Comparison of ENCODE assay signal across 21 mouse cellular contexts in the genomic region with DNA sequence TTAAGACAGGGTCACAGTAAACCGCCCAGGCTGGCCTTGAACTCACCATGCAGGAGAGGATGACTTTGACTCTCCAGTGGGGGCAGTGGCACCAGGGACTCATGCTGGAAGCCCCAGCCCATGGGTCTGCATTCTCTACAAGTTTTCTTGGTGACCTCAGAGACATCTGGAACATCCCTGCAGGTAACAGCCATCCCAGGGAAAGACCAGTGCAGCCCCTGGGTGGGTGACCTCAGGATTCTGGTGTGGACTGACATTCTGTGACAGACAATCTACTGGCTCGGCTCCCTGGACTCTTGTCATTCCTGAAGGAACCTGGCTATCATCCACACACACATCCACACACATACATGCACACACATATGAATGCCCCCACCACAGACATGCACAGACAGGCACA.
"Had no signal": no experiment of that assay in that cellular context is flagged by ENCODE, and none has a peak within 500 bp of the region (broad histone marks: within the 10 kb centered on the region; RNA-seq: fewer than 3 reads in every experiment).

No protein-coding gene starts in this region.

- H3K27ac ChIP-seq: intestine, embryonic 15.5 days; kidney, postnatal 0 days; limb, embryonic 12.5 days; limb, embryonic 15.5 days; liver, embryonic 13.5 days; lung, embryonic 15.5 days; stomach, embryonic 15.5 days had no signal

- H3K9ac ChIP-seq: intestine, embryonic 15.5 days; limb, embryonic 12.5 days; limb, embryonic 15.5 days; liver, embryonic 13.5 days; lung, embryonic 15.5 days; stomach, embryonic 15.5 days had no signal

- H3K36me3 ChIP-seq: intestine, embryonic 15.5 days; limb, embryonic 12.5 days; limb, embryonic 15.5 days; liver, embryonic 13.5 days; lung, embryonic 15.5 days; midbrain, embryonic 10.5 days; stomach, embryonic 15.5 days had no signal

- H3K27me3 ChIP-seq: lung, embryonic 15.5 days had no signal

- H3K4me1 ChIP-seq: intestine, embryonic 15.5 days had no signal

- DNase-seq: kidney, adult 11 months; kidney, adult 9 months; kidney, postnatal 25 days; left cerebral cortex, postnatal 4 days; liver, embryonic 13.5 days; lung, adult 18-20 months; lung, postnatal 10 days; lung, postnatal 36 days; midbrain, embryonic 14.5 days; right cerebral cortex, adult 18-20 months; right cerebral cortex, postnatal 14 days; spleen, adult 18-20 months; thymus, postnatal 25 days had no signal

- H3K9me3 ChIP-seq: intestine, embryonic 15.5 days; limb, embryonic 12.5 days; limb, embryonic 15.5 days; liver, embryonic 13.5 days; lung, embryonic 15.5 days; megakaryocyte, embryonic 14.5 days; midbrain, embryonic 10.5 days; stomach, embryonic 15.5 days had no signal
